Mouse (Mus musculus): ENCODE results near the gene Elane. TPM values are rescaled to one million over a fixed set of nuclear protein-coding genes. Genes with fewer than 3 reads are reported as not detected.

Elane gene
- polyA plus RNA-seq, 1 experiment, result not detected

DNA sequence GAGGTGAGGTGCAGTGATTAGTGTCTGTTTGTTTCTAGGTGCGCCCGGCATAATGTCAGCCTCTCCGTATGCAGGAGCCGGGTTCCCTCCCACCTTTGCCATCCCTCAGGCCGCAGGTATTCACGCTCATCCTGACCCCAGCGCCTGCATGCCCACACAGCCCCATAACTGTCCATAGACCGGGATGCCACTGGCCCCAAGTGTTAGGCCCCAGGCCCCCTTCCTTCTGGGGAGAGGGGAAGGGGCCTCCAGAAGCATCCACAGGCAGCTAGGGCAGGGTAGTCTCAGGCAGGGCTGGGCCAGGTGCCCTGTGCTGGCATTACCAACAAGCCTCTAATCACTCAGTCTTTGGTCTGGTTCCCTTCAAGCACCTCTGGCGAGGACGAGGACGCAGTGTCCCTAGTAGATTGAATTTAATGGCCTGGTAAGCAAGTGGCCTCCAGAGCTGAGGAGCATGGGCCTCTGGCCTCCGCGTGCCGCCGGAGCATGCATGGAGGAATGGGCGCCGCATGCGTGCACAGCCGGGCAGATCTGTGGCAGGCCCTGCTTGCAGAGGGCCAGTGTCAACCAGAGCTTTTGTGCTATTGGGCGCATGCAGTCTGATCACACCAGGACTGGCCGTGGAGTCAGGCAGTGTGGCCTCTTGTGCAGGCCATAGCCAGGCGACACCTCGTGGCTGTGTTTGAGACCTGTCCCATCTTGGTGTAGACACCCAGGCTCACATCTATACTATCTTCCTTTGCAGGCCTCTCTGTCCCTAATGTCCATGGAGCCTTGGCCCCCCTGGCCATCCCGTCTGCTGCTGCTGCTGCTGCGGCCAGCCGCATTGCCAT, 25.8 kb upstream of the Elane start:
- Histone ChIP-seq H3K27me3 (ENCODE audit: control insufficient read depth, insufficient read depth, low read length, poor library complexity, severe bottlenecking) (no peaks in the 10 kb centered on the region), H3K36me3 (ENCODE audit: control insufficient read depth, insufficient read depth, low read length, poor library complexity, severe bottlenecking) (peaks cover 65% of the 10 kb centered on the region), H3K4me3 (ENCODE audit: low read depth, low read length) (no peak overlapping the region), H3K9me3 (replicated peaks; ENCODE audit: control insufficient read depth, insufficient read depth, low read length, poor library complexity, severe bottlenecking) (no peaks in the 10 kb centered on the region), H3K27ac (ENCODE audit: insufficient read depth, low read length) (no peak overlapping the region), H3K9ac (ENCODE audit: low read depth, poor library complexity, severe bottlenecking) (no peak overlapping the region), H3K4me1 (ENCODE audit: control insufficient read depth, insufficient read depth, low read length) (peaks cover 5% of the 10 kb centered on the region)
- no peak for TF ChIP-seq CTCF (IDR thresholded peaks at IDR 0.05; ENCODE audit: low read depth, low read length)
- TF ChIP-seq POLR2A (IDR thresholded peaks at IDR 0.05; ENCODE audit: insufficient read depth, low read length), result no peak
- TF ChIP-seq EP300 (IDR thresholded peaks at IDR 0.05; ENCODE audit: insufficient read depth, low read depth, low read length), result no peak

- H3K9me3 ChIP-seq (replicated peaks; ENCODE audit: control insufficient read depth, insufficient read depth, low read length, poor library complexity, severe bottlenecking), result no peaks in the 10 kb centered on the region
- H3K9ac ChIP-seq (ENCODE audit: low read depth, poor library complexity, severe bottlenecking), result no peak overlapping the region
- TF ChIP-seq CTCF (IDR thresholded peaks at IDR 0.05; ENCODE audit: low read depth, low read length) (no peak), EP300 (IDR thresholded peaks at IDR 0.05; ENCODE audit: insufficient read depth, low read depth, low read length) (no peak), POLR2A (IDR thresholded peaks at IDR 0.05; ENCODE audit: insufficient read depth, low read length) (no peak)
- H3K4me1 ChIP-seq (ENCODE audit: control insufficient read depth, insufficient read depth, low read length), result peaks cover 5% of the 10 kb centered on the region
- no peak overlapping the region for H3K27ac ChIP-seq (ENCODE audit: insufficient read depth, low read length)
- H3K36me3 ChIP-seq (ENCODE audit: control insufficient read depth, insufficient read depth, low read length, poor library complexity, severe bottlenecking), result peaks cover 62% of the 10 kb centered on the region
- H3K4me3 ChIP-seq (ENCODE audit: low read depth, low read length), result no peak overlapping the region
- H3K27me3 ChIP-seq (ENCODE audit: control insufficient read depth, insufficient read depth, low read length, poor library complexity, severe bottlenecking), result no peaks in the 10 kb centered on the region
These were observed 24.6 kb upstream of the Elane start for GRCm38 (mm10) chr10:79861230-79862048.

- Histone ChIP-seq H3K4me3 (ENCODE audit: low read depth, low read length) (no peak overlapping the region), H3K27ac (ENCODE audit: insufficient read depth, low read length) (no peak overlapping the region), H3K9me3 (replicated peaks; ENCODE audit: control insufficient read depth, insufficient read depth, low read length, poor library complexity, severe bottlenecking) (no peaks in the 10 kb centered on the region), H3K36me3 (ENCODE audit: control insufficient read depth, insufficient read depth, low read length, poor library complexity, severe bottlenecking) (peaks cover 55% of the 10 kb centered on the region), H3K4me1 (ENCODE audit: control insufficient read depth, insufficient read depth, low read length) (peaks cover 3% of the 10 kb centered on the region), H3K27me3 (ENCODE audit: control insufficient read depth, insufficient read depth, low read length, poor library complexity, severe bottlenecking) (no peaks in the 10 kb centered on the region), H3K9ac (ENCODE audit: low read depth, poor library complexity, severe bottlenecking) (no peak overlapping the region)
- TF ChIP-seq EP300 (IDR thresholded peaks at IDR 0.05; ENCODE audit: insufficient read depth, low read depth, low read length) (no peak), CTCF (IDR thresholded peaks at IDR 0.05; ENCODE audit: low read depth, low read length) (no peak), POLR2A (IDR thresholded peaks at IDR 0.05; ENCODE audit: insufficient read depth, low read length) (no peak)
These were observed 23.8 kb upstream of the Elane start for GRCm38 (mm10) chr10:79862049-79862788.

DNA sequence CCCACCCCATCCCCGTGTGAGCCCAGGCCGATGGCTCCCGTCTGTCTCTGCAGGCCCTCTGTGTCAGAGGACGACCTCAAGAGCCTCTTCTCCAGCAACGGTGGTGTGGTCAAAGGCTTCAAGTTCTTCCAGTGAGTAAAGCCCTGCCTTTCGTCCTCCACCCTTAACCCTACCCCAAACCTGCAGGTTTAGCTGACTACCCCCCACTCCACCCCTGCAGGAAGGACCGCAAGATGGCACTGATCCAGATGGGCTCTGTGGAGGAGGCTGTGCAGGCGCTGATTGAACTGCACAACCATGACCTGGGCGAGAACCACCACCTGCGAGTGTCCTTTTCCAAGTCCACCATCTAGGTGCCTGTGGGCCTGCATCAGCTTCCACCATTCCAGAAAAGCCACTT, 23.1 kb upstream of the Elane start:
- Histone ChIP-seq H3K27me3 (ENCODE audit: control insufficient read depth, insufficient read depth, low read length, poor library complexity, severe bottlenecking) (no peaks in the 10 kb centered on the region), H3K4me1 (ENCODE audit: control insufficient read depth, insufficient read depth, low read length) (no peaks in the 10 kb centered on the region), H3K9me3 (replicated peaks; ENCODE audit: control insufficient read depth, insufficient read depth, low read length, poor library complexity, severe bottlenecking) (no peaks in the 10 kb centered on the region), H3K27ac (ENCODE audit: insufficient read depth, low read length) (no peak overlapping the region), H3K9ac (ENCODE audit: low read depth, poor library complexity, severe bottlenecking) (no peak overlapping the region), H3K4me3 (ENCODE audit: low read depth, low read length) (no peak overlapping the region), H3K36me3 (ENCODE audit: control insufficient read depth, insufficient read depth, low read length, poor library complexity, severe bottlenecking) (peaks cover 50% of the 10 kb centered on the region)
- TF ChIP-seq EP300 (IDR thresholded peaks at IDR 0.05; ENCODE audit: insufficient read depth, low read depth, low read length) (no peak), CTCF (IDR thresholded peaks at IDR 0.05; ENCODE audit: low read depth, low read length) (no peak), POLR2A (IDR thresholded peaks at IDR 0.05; ENCODE audit: insufficient read depth, low read length) (no peak)

GRCm38 (mm10) chr10:79864351-79865188, 21.5 kb upstream of the Elane start:
- Histone ChIP-seq H3K9me3 (replicated peaks; ENCODE audit: control insufficient read depth, insufficient read depth, low read length, poor library complexity, severe bottlenecking) (no peaks in the 10 kb centered on the region), H3K4me1 (ENCODE audit: control insufficient read depth, insufficient read depth, low read length) (no peaks in the 10 kb centered on the region), H3K36me3 (ENCODE audit: control insufficient read depth, insufficient read depth, low read length, poor library complexity, severe bottlenecking) (peaks cover 34% of the 10 kb centered on the region), H3K4me3 (ENCODE audit: low read depth, low read length) (no peak overlapping the region), H3K27ac (ENCODE audit: insufficient read depth, low read length) (no peak overlapping the region), H3K27me3 (ENCODE audit: control insufficient read depth, insufficient read depth, low read length, poor library complexity, severe bottlenecking) (no peaks in the 10 kb centered on the region), H3K9ac (ENCODE audit: low read depth, poor library complexity, severe bottlenecking) (no peak overlapping the region)
- TF ChIP-seq POLR2A (IDR thresholded peaks at IDR 0.05; ENCODE audit: insufficient read depth, low read length) (no peak), EP300 (IDR thresholded peaks at IDR 0.05; ENCODE audit: insufficient read depth, low read depth, low read length) (no peak)

Data from ES-Bruce4 (cell line).